Mouse (Mus musculus) natural killer cell, adult 2 months (primary cell): Measurements from ENCODE around the gene Gm20449.
"Not testable (repeated sequence)": the region's sequence is repeated elsewhere in the genome, so short reads cannot be mapped to it uniquely, and the experiment has no call there.

Experiments used
- DNase-seq, 2 experiments: peaks; one replicate each; pipeline ENCODE4 v3.0.0; 2022; ENCODE audit warnings: low spot score in 2 of 2

The Gm20449 gene

DNA sequence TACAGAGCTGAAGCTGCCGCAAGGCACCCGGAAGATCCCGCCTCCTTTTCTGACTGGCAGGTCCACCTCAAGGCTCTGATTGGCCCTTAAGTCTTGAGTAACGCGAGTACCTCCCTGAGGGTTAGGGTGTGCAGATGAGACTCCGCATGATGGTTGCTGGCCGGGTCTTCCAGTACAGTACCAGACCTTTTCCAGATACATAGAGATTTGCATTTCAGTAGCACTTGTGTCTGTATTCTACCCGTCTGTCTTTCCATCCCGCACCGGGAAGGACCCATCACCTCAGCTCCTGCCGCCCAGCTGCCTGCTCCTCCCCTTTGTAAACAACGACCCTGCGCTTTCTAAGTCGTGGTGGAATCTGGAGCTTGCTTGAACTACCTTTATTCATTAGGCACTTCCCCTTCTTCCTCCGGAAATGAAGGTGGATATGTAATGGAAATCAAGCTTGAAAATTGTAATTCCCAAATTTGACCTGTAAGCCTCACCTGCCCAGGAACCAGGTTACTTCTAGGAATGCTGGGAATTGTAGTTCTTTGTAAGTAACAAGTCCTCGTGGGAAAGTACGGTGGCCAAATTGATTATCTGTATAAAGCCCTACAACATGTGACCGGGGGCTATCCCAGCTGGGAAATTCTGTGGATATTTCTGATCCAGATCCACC is at the start of gene Gm20449, which contains the start of gene AW146154:
Gene Gm20449 (minus strand): TSS at position 29 of the 661 bp plus-strand sequence.
Gene AW146154 (minus strand): TSS at position 502 of the 661 bp plus-strand sequence.
- DNase-seq, result peak; percentile 91 to 92

DNA sequence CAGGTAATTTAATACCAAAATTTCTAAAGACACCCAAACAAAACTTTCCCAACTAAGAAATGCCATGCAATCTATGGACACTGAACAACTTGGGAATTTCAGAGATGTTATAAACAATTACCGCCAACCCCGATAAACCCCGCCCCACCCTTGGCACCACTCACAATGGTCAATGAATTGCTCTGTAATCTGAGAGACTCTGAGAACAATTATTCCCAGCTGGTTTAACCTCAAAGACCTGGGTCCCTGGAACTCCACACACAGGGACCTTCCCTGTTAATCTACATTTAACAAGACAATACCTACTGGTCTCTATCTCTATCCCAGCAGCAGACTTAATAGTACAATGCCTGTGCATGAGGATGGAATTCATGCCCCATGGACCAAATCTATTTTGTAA is 13.5 kb upstream of the Gm20449 start:
- no peak for DNase-seq

DNA sequence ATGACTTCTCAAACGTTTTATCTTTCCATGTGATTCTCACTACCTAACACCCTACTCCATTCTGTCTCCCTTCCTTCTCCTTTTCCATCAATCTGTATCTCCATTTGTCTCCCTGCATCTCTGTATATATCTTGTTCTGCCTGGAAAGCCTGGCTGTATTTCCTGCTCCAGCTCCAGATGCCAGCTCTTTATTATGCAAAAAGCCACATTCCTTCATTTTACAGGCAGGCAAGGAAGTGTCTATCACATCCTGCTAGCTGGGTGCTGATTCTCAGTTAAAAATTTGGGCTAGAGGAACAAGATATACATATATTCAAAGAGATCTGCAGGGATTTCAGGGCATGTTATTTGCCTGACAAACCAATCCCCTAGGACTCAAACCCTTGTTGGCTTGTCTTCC is 13.0 kb upstream of the Gm20449 start:
- no peak for DNase-seq

DNA sequence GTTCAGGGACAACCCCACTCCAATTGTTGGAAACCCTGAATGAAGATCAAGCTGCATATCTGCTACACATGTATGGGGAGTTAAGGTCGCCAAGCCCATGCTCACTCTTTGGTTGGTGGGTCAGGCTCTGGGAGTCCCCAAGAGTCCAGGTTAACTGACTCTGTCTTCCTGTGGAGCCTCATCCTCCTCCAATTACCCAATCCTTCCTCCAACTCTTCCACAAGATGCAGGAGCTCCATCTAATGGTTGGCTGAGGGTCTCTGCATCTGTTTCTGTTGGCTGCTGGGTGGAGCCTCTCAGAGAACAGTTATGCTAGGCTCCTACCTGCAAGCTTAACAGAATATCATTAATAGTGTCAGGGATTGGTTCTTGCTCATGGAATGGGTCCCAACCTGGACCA is 3.2 kb upstream of the Gm20449 start:
- DNase-seq, result no peak

DNA sequence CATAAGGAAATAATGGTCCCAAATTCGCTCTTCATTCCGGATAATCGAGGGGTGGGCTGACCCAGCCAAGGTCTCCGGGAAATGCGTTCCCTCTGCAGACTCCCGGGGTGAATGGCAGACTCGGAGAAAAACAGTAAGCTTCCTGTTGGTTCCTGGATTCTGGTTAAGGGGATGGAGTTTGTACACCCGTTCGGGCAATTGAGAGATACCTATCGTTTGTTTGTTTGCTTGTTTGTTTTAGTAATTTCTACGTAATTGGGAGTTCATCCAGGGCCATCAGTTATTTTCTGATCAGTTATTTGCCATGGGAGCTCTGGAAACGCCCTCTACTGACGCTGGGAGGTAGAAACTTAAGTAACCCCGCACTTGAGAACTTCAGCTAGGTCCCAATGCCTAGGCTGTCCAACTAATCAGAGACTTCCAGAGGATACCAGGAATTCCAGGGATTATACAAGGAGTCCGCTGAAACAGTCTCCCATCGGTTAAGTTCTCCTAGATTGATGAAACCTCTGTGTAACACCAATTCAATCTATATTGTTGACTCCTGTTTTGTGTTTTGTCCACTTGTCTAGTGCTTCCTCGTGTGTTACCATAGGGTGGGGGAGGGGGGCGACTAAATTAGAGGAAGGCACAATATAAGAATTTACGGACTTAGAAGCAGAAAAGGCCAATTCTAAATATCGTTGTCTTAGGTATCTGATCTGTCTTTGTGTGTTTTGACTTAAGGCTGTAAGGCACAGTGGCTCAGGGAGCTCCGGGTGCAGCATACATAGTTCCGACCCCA is 1.1 kb upstream of the Gm20449 start:
- DNase-seq, result peak; percentile 58 to 64

DNA sequence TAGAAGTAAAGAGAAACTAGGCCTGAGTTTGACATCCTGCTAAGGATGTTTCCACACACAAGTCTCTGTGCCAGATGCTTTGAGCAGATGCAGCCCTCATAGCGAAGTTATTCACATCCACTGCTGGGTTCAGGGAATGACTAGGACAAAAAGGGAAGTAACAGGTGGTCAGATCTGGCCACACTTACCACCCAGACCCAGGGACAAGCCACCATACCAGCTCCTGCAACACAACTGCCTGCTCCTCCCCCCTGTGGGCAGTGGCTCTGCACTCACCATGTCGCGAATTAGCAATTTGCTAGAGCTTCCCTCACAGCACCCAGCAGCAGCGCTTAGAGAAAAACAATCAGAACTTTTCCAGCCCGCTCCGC is 214 bp downstream of the Gm20449 start:
- DNase-seq, result not testable (repeated sequence)

DNA sequence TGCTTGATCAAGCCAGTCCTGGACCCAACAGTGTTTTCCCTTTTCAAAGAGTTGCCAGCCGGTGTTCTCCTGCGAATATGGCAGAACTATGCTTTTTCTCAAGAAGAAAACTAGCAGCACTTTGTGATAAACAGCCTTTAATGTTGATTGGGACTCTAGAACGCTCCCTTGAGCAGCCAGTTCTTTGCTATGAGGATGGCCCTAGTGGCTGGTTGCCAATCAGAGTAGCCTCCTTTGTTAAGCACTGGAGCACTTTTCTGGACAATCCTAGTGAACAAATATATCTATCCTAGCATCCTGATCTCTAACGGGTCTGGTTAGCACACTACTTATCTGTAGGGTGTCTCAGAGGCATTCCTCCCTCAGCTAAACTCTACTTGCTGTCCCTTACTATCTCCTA is 753 bp downstream of the Gm20449 start:
- DNase-seq, result not testable (repeated sequence)

DNA sequence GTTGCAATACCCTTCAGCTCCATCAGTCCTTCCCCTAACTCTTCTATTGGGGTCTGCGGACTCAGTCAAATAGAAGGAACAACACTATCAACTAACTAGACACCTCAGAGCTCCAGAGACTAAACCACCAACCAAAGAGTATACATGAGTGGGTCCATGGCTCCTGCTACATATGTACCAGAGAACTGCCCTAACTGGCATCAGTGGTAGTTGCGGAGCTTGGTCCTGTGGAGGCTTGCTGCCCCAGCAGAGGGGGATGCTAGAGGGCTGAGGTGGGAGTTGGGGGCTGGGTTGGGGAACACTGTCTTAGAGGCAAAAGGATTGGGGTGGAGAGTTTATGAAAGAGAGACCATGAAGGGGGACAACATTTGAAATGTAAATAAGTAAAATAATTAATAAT is 1.3 kb downstream of the Gm20449 start:
- no peak for DNase-seq

DNA sequence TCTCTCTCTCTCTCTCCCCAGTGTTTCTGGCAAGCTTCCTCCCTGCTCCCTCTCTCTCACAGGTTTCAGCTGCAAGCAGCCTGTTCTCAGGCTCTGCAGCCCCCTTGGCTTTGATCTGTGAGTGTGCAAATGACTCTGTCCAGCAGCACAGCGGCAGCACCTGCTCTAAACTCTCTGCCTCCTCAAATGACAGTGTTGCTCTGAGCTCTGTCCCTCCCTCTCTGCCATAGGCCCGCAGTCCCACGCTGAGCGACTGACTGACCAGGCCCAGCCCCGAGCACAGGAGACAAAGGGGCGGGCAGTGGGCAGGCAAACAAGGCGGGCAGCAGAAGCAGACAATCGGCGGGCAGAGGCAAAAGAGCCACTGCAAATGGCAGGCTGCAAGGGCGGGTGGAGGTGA is 47.4 kb downstream of the Gm20449 start:
- no peak for DNase-seq

DNA sequence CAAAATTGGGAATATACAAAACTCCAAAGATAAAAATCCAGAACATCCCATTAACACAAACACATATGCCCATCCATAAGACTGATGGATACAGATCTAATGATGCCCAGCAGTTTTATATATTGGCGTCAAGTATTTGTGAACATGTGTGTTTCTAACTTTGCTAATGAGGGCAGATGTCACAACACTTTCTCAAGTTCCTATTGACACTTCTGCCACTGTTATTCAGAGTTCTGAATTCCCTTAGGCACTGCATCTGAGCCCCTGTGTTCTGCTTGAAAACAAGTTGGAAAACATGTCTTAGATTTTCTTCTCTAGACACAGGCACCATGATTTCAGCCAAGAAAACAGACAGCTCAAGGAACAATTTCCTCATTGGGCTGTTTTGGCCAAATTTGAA is 50.6 kb downstream of the Gm20449 start, which contains the start of gene Vmn2r57:
Gene Vmn2r57 (minus strand): TSS at position 101 of the 400 bp plus-strand sequence.
- DNase-seq, result not testable (repeated sequence)

DNA sequence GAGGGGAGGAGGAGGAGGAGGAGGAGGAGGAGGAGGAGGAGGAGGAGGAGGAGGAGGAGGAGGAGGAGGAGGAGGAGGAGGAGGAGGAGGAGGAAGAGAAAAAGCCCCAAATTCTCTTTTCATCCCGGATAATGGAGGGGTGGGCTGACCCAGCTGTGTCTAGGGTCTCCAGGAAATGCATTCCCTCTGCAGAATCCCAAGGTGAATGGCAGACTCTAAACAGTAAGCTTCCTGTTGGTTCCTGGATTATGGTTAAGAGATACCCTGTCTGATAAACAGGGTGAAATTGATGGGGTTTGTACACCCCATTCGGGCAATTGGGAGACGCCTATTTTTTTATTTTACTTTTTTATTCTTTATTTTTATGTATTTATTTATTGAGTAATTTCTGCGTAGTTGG is 105.1 kb downstream of the Gm20449 start:
- DNase-seq, result no peak

DNA sequence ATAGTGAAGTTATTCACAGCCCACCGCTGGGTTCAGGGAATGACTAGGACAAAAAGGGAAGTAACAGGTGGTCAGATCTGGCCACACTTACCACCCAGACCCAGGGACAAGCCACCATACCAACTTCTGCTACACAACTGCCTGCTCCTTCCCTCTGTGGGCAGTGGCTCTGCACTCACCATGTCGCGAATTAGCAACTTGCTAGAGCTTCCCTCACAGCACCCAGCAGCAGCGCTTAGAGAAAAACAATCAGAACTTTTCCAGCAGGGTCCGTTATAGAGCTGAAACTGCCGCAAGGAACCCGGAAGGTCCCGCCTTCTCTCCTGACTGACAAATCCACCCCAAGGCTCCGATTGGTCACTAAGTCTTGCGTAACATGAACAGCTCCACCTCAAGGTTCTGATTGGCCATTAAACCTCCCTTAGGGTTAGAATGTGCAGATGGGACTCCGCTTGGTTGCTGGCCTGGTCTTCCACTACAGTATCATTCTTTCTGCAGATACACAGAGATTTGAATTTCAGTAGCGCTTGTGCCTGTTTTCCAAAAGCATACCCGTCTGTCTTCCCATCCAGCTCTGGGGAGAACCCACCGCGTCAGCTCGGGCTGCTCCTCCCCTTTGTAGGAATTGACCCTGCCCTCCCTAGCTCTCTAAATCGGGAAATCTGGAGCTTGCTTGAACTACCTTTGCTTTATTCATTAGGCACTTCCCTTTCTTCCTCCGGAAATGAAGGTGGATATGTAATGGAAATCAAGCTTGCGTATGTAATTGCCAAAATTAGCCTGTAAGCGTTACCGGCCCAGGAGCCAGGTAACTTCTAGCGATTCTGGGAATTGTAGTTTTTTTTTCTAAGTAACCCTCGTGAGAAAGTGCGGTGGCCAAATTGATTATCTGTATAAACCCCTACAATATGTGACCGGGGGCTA is 105.9 kb downstream of the Gm20449 start, which contains the start of gene AI987944:
Gene AI987944 (minus strand): TSS at position 332 of the 924 bp plus-strand sequence.
- peak; percentile 63 to 72 for DNase-seq
